Mouse (Mus musculus) CH12.LX (cell line): ENCODE measurements around the gene Ssr3. TPM values are rescaled to one million over a fixed set of nuclear protein-coding genes. Genes with fewer than 3 reads are reported as not detected.

ENCODE experiments used
- DNase-seq: peaks from one replicate; pipeline ENCODE4 v3.0.0-alpha.2; 2013; ENCODE audit errors: extremely low read depth
- H3K27ac ChIP-seq: 2 replicates; pipeline ENCODE4 v1.5.1; 2012; ENCODE audit warnings: low read depth, mild to moderate bottlenecking, control low read depth, moderate library complexity; ENCODE audit not compliant: insufficient read depth
- H3K27me3 ChIP-seq: replicated peaks from 2 replicates; pipeline ENCODE3; 2012; ENCODE audit warnings: inconsistent platforms
- H3K36me3 ChIP-seq, 2 experiments: replicated peaks in 1 of 2; 2 replicates each; pipeline versions ENCODE3 to v1.6.1; 2012; ENCODE audit warnings: inconsistent platforms in 1 of 2, low read length in 1 of 2, mild to moderate bottlenecking in 1 of 2, mixed read lengths in 1 of 2, moderate library complexity in 1 of 2; ENCODE audit not compliant: control insufficient read depth in 1 of 2, insufficient read depth in 1 of 2
- H3K4me1 ChIP-seq, 2 experiments: 2 replicates each; pipeline ENCODE4 v1.6.1; 2012; ENCODE audit warnings: inconsistent platforms in 1 of 2, moderate library complexity in 1 of 2; ENCODE audit not compliant: insufficient read depth in 2 of 2, control insufficient read depth in 1 of 2
- H3K4me2 ChIP-seq: 2 replicates; pipeline ENCODE4 v1.6.1; 2012; ENCODE audit warnings: low read depth, mild to moderate bottlenecking, control low read depth; ENCODE audit not compliant: poor library complexity, insufficient read depth, severe bottlenecking
- H3K4me3 ChIP-seq, 3 experiments: fragments of 150-350 bp in 1 of 3; sonication (generic) in 1 of 3; replicated peaks in 1 of 3; 2 replicates each; pipeline versions ENCODE3 to v1.5.1; 2011 to 2012; ENCODE audit warnings: low read depth in 2 of 3, low read length in 2 of 3, mild to moderate bottlenecking in 2 of 3, moderate library complexity in 2 of 3, control low read depth in 1 of 3, improper control_type of control experiment in 1 of 3, inconsistent platforms in 1 of 3, mixed read lengths in 1 of 3; ENCODE audit not compliant: poor library complexity in 1 of 3
- H3K79me2 ChIP-seq: replicated peaks from 2 replicates; pipeline ENCODE4 v1.6.1; 2012; ENCODE audit warnings: mild to moderate bottlenecking, moderate library complexity; ENCODE audit not compliant: control insufficient read depth, poor library complexity, insufficient read depth, severe bottlenecking; ENCODE audit errors: extremely low read depth
- H3K9ac ChIP-seq: 2 replicates; pipeline ENCODE4 v1.6.1; 2012; ENCODE audit warnings: low read depth, mild to moderate bottlenecking, control low read depth, moderate library complexity; ENCODE audit not compliant: insufficient read depth
- H3K9me3 ChIP-seq: replicated peaks from 2 replicates; pipeline ENCODE3; 2012; ENCODE audit warnings: low read length, inconsistent platforms, mixed read lengths
- CHD2 ChIP-seq: IDR thresholded peaks from 2 replicates; pipeline ENCODE4 v1.6.1; 2011; ENCODE audit warnings: low read length, improper control_type of control experiment
- CTCF ChIP-seq, 2 experiments: IDR thresholded peaks in 1 of 2; conservative IDR thresholded peaks in 1 of 2; 2 replicates each; pipeline ENCODE4 v1.5.1; 2011 to 2012; ENCODE audit warnings: low read depth in 2 of 2, low read length in 2 of 2, improper control_type of control experiment in 1 of 2, inconsistent platforms in 1 of 2, mild to moderate bottlenecking in 1 of 2, moderate library complexity in 1 of 2
- E2F4 ChIP-seq: IDR thresholded peaks from 2 replicates; pipeline ENCODE4 v1.6.1; 2011; ENCODE audit warnings: low read depth, low read length, improper control_type of control experiment; ENCODE audit not compliant: insufficient replicate concordance
- GABPA ChIP-seq: IDR thresholded peaks from 2 replicates; pipeline ENCODE4 v1.6.1; 2012; ENCODE audit warnings: low read depth, low read length, improper control_type of control experiment, inconsistent platforms; ENCODE audit not compliant: insufficient replicate concordance
- MAFK ChIP-seq: IDR thresholded peaks from 2 replicates; pipeline ENCODE4 v1.6.1; 2011; ENCODE audit warnings: low read length, improper control_type of control experiment; ENCODE audit not compliant: insufficient replicate concordance
- MAX ChIP-seq: IDR thresholded peaks from 2 replicates; pipeline ENCODE4 v1.6.1; 2011; ENCODE audit warnings: low read length, improper control_type of control experiment
- NRF1 ChIP-seq: IDR thresholded peaks from 2 replicates; pipeline ENCODE4 v1.6.1; 2014; ENCODE audit warnings: low read depth, mild to moderate bottlenecking, inconsistent platforms, low read length, improper control_type of control experiment, moderate library complexity
- PAX5 ChIP-seq: IDR thresholded peaks from 2 replicates; pipeline ENCODE4 v1.6.1; 2012; ENCODE audit warnings: low read length, inconsistent platforms, mixed read lengths
- RAD21 ChIP-seq: IDR thresholded peaks from 2 replicates; pipeline ENCODE4 v1.6.1; 2011; ENCODE audit warnings: low read depth, mild to moderate bottlenecking, low read length, improper control_type of control experiment, moderate library complexity
- SMC3 ChIP-seq: IDR thresholded peaks from 2 replicates; pipeline ENCODE4 v1.6.1; 2011; ENCODE audit warnings: low read depth, low read length, improper control_type of control experiment
- TCF12 ChIP-seq: IDR thresholded peaks from 2 replicates; pipeline ENCODE4 v1.6.1; 2014; ENCODE audit warnings: low read depth, mild to moderate bottlenecking, inconsistent platforms, low read length, improper control_type of control experiment
- USF2 ChIP-seq: conservative IDR thresholded peaks from 2 replicates; pipeline ENCODE4 v1.6.1; 2011; ENCODE audit warnings: low read depth, low read length, improper control_type of control experiment
- ZNF384 ChIP-seq: IDR thresholded peaks from 2 replicates; pipeline ENCODE4 v1.6.1; 2012; ENCODE audit warnings: low read depth, low read length, improper control_type of control experiment, inconsistent platforms
- dilution Hi-C: fragments of 300-500 bp; cut with MboI; formaldehyde crosslinking; loops from 2 replicates; pipeline ENCODE4 v1.14.3; 2020; ENCODE audit warnings: low sequenced_read_pairs; ENCODE audit not compliant: extremely low pct_unique_long_range_greater_than_20kb, extremely low pct_ligation_motif_present
- in situ Hi-C: fragments of 300-500 bp; cut with MboI; formaldehyde crosslinking; loops from 3 replicates; pipeline ENCODE4 v1.14.3; 2019; ENCODE audit warnings: low sequenced_read_pairs, low pct_ligation_motif_present, low pct_unique_long_range_greater_than_20kb, mixed read lengths
- polyA plus RNA-seq: library from polyadenylated mRNA; unstranded; fragments of >175 nt; gene quantifications from 2 replicates; pipeline ENCODE4 v1.2.1, GENCODE M21; 2012; ENCODE audit warnings: low read depth; ENCODE audit not compliant: insufficient read length
- total RNA-seq, 2 experiments: library from RNA; depleted of rRNA; stranded (reverse); fragments of 300-350 nt in 1 of 2; fragments of >200 nt in 1 of 2; gene quantifications; 2 replicates each; pipeline ENCODE4 v1.2.3; 2012 to 2014

Ssr3 gene
- total and polyA plus RNA-seq, 3 experiments: 118 to 222 (median 165) TPM

GRCm38 (mm10) chr3:65355479-65355878 lies 36.9 kb downstream of the Ssr3 start:
- H3K27me3 ChIP-seq: no peaks in the 10 kb centered on the region
- no peak for TF ChIP-seq E2F4
- no peak overlapping the region for H3K27ac ChIP-seq
- DNase-seq: no peak
- peaks cover 0 to 26% of the 10 kb centered on the region in 2 experiments for H3K36me3 ChIP-seq
- H3K79me2 ChIP-seq: no peaks in the 10 kb centered on the region
- dilution Hi-C loops: no loop called here
- H3K9me3 ChIP-seq: no peaks in the 10 kb centered on the region
- no peak overlapping the region for H3K4me2 ChIP-seq
- no peak overlapping the region for H3K4me3 ChIP-seq
- H3K9ac ChIP-seq: no peak overlapping the region
- in situ Hi-C loops: loop anchor here (25.0 kb wide), 1 partner anchor 582 kb away; no protein-coding TSS in a partner anchor
- H3K4me1 ChIP-seq: peaks cover 3 to 31% of the 10 kb centered on the region in 2 experiments; a peak in 3 of 4 replicates

DNA sequence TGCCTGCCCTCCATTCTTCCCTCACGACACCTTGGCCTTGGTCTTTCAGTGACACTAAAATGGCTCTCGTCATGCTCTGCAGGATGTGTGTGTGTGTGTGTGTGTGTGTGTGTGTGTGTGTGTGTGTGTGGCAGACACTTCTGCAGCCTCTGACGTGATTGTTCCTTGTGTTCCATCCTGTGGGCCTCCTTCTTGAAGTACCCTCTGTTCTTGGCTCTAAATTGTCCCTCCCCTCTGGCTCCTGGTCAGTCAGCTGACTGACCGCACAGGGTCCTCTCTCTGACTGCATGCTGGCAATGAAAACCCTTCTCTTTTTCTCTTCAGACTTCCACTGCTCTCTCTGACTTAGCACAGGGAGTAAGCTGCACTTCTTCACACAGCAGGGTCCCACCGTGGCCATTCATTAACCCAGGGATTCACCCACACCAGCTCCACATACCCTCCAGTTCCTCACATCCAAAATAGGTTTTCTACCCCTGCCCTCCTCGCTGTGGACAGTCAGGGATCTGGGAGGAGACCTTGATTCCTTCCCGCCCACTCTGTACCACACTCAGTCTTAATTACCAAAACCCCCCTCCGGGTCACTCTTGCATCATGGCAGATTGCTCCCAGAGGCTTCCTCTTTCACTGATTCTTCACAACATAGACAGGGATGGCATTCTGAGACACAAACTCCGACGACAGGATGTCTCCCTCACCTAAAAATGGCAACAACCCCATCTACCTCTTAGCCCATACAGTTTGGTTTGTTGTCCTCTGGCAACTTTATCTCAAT lies 39.0 kb downstream of the Ssr3 start:
- Histone ChIP-seq H3K4me2 (no peak overlapping the region), H3K36me3 (peaks cover 0 to 23% of the 10 kb centered on the region in 2 experiments), H3K9ac (no peak overlapping the region), H3K4me1 (peaks cover 3 to 22% of the 10 kb centered on the region in 2 experiments; a peak in 3 of 4 replicates), H3K4me3 (no peak overlapping the region), H3K27me3 (no peaks in the 10 kb centered on the region), H3K27ac (no peak overlapping the region), H3K9me3 (no peaks in the 10 kb centered on the region), H3K79me2 (no peaks in the 10 kb centered on the region)
- TF ChIP-seq MAX (no peak), USF2 (no peak), GABPA (no peak), NRF1 (no peak), MAFK (no peak), CHD2 (no peak)
- dilution Hi-C loops (no loop called here), in situ Hi-C loops (loop anchor here (25.0 kb wide), 1 partner anchor 584 kb away; no protein-coding TSS in a partner anchor)
- no peak for DNase-seq

GRCm38 (mm10) chr3:65352278-65353127 lies 39.9 kb downstream of the Ssr3 start:
- TF ChIP-seq CTCF (conservative IDR thresholded peaks at IDR 0.05 in 1 of 2, IDR thresholded peaks at IDR 0.05 in 1 of 2; ENCODE audit: low read depth in 2 of 2, low read length in 2 of 2) (peak; percentile 27 to 71; a peak in 3 of 4 replicates), RAD21 (peak; percentile 70), PAX5 (no peak), TCF12 (no peak), ZNF384 (peak; percentile 64; the same call in 1 of the 2 replicates), SMC3 (peak; percentile 40)
- H3K4me2 ChIP-seq: no peak overlapping the region
- in situ Hi-C loops (loop anchor here (25.0 kb wide), 1 partner anchor 585 kb away; no protein-coding TSS in a partner anchor), dilution Hi-C loops (no loop called here)
- DNase-seq: peak; percentile 26
- H3K79me2 ChIP-seq: no peaks in the 10 kb centered on the region
- peaks cover 0 to 23% of the 10 kb centered on the region in 2 experiments for H3K36me3 ChIP-seq
- H3K9me3 ChIP-seq: no peaks in the 10 kb centered on the region
- no peaks in the 10 kb centered on the region for H3K27me3 ChIP-seq
- no peak overlapping the region for H3K27ac ChIP-seq
- no peak overlapping the region for H3K4me3 ChIP-seq
- H3K4me1 ChIP-seq: peaks cover 3 to 20% of the 10 kb centered on the region in 2 experiments; a peak in 3 of 4 replicates
- no peak overlapping the region for H3K9ac ChIP-seq
